Mouse (Mus musculus): ENCODE results near the gene Zfp773. TPM values are rescaled to one million over a fixed set of nuclear protein-coding genes. Genes with fewer than 3 reads are reported as not detected.

Zfp773 gene
- total RNA-seq (2014; rRNA removed) (3.9 and 4.1 TPM in 2 replicates), polyA plus RNA-seq (2015; fragmentation: Nextera tagmentation; extraction: Ambion mirVana) (5.2 TPM in 2 replicates)

DNA sequence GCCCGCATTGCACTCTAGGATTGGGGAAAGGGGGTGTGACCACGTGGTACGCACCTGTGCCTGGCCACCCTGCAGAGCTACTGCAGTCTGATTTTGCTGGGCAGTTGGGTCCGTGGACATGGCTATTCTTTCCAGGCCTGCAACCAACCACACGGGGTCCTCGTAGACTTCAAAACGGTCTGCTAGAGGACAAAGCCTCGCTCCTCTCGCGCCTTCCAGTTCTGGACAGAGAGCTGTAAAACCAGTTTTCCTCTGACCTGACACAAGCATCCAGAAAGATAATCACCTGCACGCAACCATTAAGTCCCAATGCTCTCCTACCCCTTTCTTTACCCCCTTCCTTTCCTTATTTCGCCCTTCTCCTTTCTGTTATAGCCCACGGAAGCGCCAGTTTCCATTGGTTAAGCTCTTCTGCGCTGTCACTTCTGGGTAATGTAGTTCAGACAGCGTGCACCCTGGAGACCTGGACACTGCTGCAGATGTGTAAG lies at the start of gene Zfp773:
TSS of gene Zfp773 (minus strand) at position 377 of the 488 bp plus-strand sequence.
- ATAC-seq (ENCODE audit: low FRiP score) (peak; percentile 96), DNase-seq (ENCODE audit: low spot score) (peak; percentile 79)
- H3K27ac ChIP-seq (ENCODE audit: low read depth, low read length), result peak within 1 kb of the TSS; percentile 77
- no peaks in the 10 kb centered on the region for H3K27me3 ChIP-seq (ENCODE audit: insufficient read depth, low read length)
- peak; percentile 68 for TF ChIP-seq CTCF (IDR thresholded peaks at IDR 0.05)
- H3K9me3 ChIP-seq (ENCODE audit: low read length), result no peaks in the 10 kb centered on the region
- H3K9ac ChIP-seq (replicated peaks; ENCODE audit: low read length, poor library complexity, severe bottlenecking), result peak within 1 kb of the TSS; percentile 62
- peak within 1 kb of the TSS; percentile 63 for H3K4me2 ChIP-seq (ENCODE audit: low read depth, low read length, poor library complexity, severe bottlenecking)
- peaks cover 5% of the 10 kb centered on the region; the same call in 1 of the 2 replicates for H3K4me1 ChIP-seq (ENCODE audit: insufficient read depth, low read length)
- H3K36me3 ChIP-seq (ENCODE audit: insufficient read depth, low read length), result peaks cover 18% of the 10 kb centered on the region
- H3K4me3 ChIP-seq (ENCODE audit: low read depth, low read length), result peak within 1 kb of the TSS; percentile 50
- 6% methylated on average over 16 of the region's 16 CpGs for WGBS

DNA sequence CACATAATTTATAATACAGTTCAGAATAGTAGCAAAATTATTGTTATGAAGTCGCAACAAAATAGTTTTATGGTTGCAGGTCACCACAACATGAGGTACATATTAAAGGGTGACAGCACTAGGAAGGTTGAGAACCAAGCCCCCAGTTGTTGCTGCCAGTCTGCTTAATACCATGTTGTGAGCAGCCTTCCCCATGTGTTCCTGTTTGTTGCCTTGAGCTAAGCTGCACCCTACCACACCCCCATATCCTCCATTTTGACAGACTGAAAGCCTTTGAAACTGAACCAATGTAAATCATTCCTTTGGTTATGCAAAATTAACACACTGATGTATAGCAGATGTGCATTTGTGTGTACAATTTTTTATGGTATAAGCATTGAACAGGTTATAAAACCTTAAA lies 49.3 kb upstream of the Zfp773 start:
- ATAC-seq (ENCODE audit: low FRiP score), result no peak
- H3K9ac ChIP-seq (replicated peaks; ENCODE audit: low read length, poor library complexity, severe bottlenecking), result no peak overlapping the region

DNA sequence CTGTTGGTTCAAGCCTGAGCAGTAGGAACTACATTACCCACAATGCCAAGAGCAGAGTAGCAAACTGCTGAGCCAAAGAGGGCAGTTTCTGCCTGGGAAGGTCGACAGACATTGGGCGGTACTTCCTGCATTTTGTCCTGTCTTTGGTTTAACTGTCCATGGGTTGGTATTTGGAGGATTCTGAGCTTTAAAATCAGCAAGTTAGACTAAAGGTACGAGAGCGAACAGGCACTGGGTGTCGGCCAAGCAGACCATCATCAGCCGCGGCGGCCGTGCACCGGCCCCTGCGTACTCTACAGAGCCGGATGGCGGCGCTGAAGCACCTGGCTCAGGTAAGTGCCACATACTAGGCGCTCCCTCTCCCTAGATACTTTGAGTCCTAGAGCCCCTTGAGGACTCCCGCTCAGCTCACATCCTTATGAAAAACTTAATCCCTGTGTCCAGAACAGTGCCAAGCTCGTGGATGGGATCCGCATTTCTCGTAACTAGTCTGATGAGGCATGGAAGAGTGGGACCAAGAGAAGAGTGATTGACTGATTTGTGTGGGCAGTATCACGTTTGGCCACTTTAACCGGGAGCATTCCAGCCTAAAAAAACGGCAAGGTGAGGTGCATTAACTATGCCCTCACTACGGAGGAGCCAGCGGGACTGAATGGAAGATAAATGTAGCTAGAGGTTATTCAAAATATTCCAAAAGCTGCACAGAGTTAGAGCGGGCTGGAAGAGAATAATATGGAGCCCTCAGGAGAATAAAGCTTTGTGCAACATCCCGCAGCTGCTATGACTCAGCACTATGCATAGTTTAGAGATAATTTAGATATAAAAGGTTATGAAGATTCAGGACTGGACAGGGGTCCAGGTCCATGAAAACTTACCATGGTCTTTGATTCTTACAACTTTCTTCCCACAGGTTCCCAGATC lies 34.9 kb upstream of the Zfp773 start, which contains the start of gene Zfp418:
TSS of gene Zfp418 (plus strand) at position 104 of the 921 bp plus-strand sequence.
- H3K36me3 ChIP-seq (ENCODE audit: insufficient read depth, low read length), result peaks cover 4% of the 10 kb centered on the region; the same call in 1 of the 2 replicates
- no peaks in the 10 kb centered on the region; the same call in 1 of the 2 replicates for H3K4me1 ChIP-seq (ENCODE audit: insufficient read depth, low read length)
- no peaks in the 10 kb centered on the region for H3K27me3 ChIP-seq (ENCODE audit: insufficient read depth, low read length)
- H3K9me3 ChIP-seq (ENCODE audit: low read length), result no peaks in the 10 kb centered on the region
- peak; percentile 41 for TF ChIP-seq CTCF (IDR thresholded peaks at IDR 0.05)
- DNase-seq (ENCODE audit: low spot score) (peak; percentile 92), ATAC-seq (ENCODE audit: low FRiP score) (peak; percentile 96)
- peak within 1 kb of the TSS; percentile 71 for H3K4me3 ChIP-seq (ENCODE audit: low read depth, low read length)
- under 1% methylated on average over 26 of the region's 26 CpGs for WGBS
- H3K9ac ChIP-seq (replicated peaks; ENCODE audit: low read length, poor library complexity, severe bottlenecking), result peak within 1 kb of the TSS; percentile 64
- peak within 1 kb of the TSS; percentile 69 for H3K27ac ChIP-seq (ENCODE audit: low read depth, low read length)
- H3K4me2 ChIP-seq (ENCODE audit: low read depth, low read length, poor library complexity, severe bottlenecking), result peak within 1 kb of the TSS; percentile 67

More for the DNA sequence above, 49.3 kb upstream of the Zfp773 start:
- WGBS, result 93% methylated on average over 1 of the region's 1 CpGs
- Histone ChIP-seq H3K9me3 (ENCODE audit: low read length) (no peaks in the 10 kb centered on the region), H3K4me2 (ENCODE audit: low read depth, low read length, poor library complexity, severe bottlenecking) (no peak overlapping the region), H3K27me3 (ENCODE audit: insufficient read depth, low read length) (no peaks in the 10 kb centered on the region), H3K4me3 (ENCODE audit: low read depth, low read length) (no peak overlapping the region), H3K27ac (ENCODE audit: low read depth, low read length) (no peak overlapping the region), H3K4me1 (ENCODE audit: insufficient read depth, low read length) (no peaks in the 10 kb centered on the region), H3K36me3 (ENCODE audit: insufficient read depth, low read length) (peaks cover 18% of the 10 kb centered on the region)
- no peak for TF ChIP-seq CTCF (IDR thresholded peaks at IDR 0.05)
- DNase-seq (ENCODE audit: low spot score), result no peak

DNA sequence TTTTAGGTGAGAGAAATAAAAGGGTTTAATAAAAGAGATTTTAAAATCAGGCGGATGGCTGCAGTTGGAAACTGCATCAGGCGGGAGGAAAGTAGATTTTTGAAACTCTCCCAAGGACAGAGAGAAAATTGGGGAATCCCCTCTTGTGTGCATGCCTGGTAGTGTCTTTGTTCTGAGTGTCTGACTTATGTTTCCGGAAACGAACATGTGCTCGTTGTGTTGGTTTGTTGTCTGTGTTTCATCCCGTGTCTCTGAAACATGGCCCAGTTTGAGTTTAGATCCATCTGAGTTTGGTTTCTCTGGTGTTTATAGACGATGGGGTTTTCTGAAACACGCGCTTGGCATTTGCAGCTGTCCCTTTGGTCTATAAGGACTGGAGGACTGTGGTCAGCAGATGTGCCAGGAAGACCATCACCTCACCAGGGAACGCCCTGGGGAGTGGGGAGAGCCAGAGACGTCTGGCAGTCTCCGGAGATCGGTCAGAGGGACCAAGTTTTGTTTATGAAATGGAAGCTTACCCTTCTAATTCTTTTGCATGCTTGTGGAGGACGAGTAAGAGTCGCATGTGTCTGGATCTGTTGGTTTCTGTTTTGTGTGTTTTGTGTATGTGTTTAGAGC lies 9.5 kb upstream of the Zfp773 start:
- TF ChIP-seq CTCF (IDR thresholded peaks at IDR 0.05), result no peak
- DNase-seq (ENCODE audit: low spot score) (no peak), ATAC-seq (ENCODE audit: low FRiP score) (no peak)
- Histone ChIP-seq H3K4me1 (ENCODE audit: insufficient read depth, low read length) (no peaks in the 10 kb centered on the region), H3K36me3 (ENCODE audit: insufficient read depth, low read length) (no peaks in the 10 kb centered on the region), H3K27me3 (ENCODE audit: insufficient read depth, low read length) (no peaks in the 10 kb centered on the region), H3K9me3 (ENCODE audit: low read length) (0 out of 2 replicates have a peak, but pooled peaks cover 5% of the 10 kb centered on the region), H3K4me3 (ENCODE audit: low read depth, low read length) (no peak overlapping the region), H3K27ac (ENCODE audit: low read depth, low read length) (no peak overlapping the region), H3K9ac (replicated peaks; ENCODE audit: low read length, poor library complexity, severe bottlenecking) (no peak overlapping the region), H3K4me2 (ENCODE audit: low read depth, low read length, poor library complexity, severe bottlenecking) (no peak overlapping the region)
- WGBS, result 92% methylated on average over 15 of the region's 15 CpGs

DNA sequence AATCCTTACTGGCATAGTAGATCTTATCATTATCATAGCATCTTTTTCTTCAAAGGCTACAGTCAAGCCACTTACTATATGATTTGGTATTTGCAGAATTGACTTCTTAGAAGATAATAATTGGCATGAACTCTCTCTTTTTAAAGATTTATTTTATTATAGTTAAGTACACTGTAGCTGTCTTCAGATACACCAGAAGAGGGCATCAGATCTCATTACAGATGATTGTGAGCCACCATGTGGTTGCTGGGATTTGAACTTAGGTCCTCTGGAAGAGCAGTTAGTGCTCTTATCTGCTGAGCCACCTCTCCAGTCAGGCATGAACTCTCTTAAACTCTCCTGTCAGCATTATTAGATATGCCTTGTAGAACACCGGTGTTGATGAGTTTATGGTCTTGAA lies 7.7 kb upstream of the Zfp773 start:
- Histone ChIP-seq H3K27me3 (ENCODE audit: insufficient read depth, low read length) (no peaks in the 10 kb centered on the region), H3K9ac (replicated peaks; ENCODE audit: low read length, poor library complexity, severe bottlenecking) (no peak overlapping the region), H3K9me3 (ENCODE audit: low read length) (0 out of 2 replicates have a peak, but pooled peaks cover 5% of the 10 kb centered on the region), H3K36me3 (ENCODE audit: insufficient read depth, low read length) (no peaks in the 10 kb centered on the region), H3K4me1 (ENCODE audit: insufficient read depth, low read length) (no peaks in the 10 kb centered on the region), H3K4me2 (ENCODE audit: low read depth, low read length, poor library complexity, severe bottlenecking) (no peak overlapping the region), H3K4me3 (ENCODE audit: low read depth, low read length) (no peak overlapping the region), H3K27ac (ENCODE audit: low read depth, low read length) (no peak overlapping the region)
- 92% methylated on average over 1 of the region's 1 CpGs for WGBS
- no peak for TF ChIP-seq CTCF (IDR thresholded peaks at IDR 0.05)
- ATAC-seq (ENCODE audit: low FRiP score) (no peak), DNase-seq (ENCODE audit: low spot score) (no peak)

Data from midbrain, postnatal 0 days (tissue).